Mouse (Mus musculus): ENCODE measurements around the gene Ppp1r17. TPM values are rescaled to one million over a fixed set of nuclear protein-coding genes. Genes with fewer than 3 reads are reported as not detected.

Ppp1r17 gene
- total and polyA plus RNA-seq, 3 experiments, result 0.35 to 3.3 (median 2.9) TPM

Other genes starting within 250 kb of the Ppp1r17 start
- under 1 TPM in 1 of 2 experiments, not detected in 1; 0.17 TPM for gene Itprid1, start 180.6 kb upstream of the Ppp1r17 start, total RNA-seq (2021)
- 0.03 TPM in 1 of 2 replicates, not detected in the other for gene Itprid1, start 180.6 kb upstream of the Ppp1r17 start, polyA plus RNA-seq (2012; rRNA removed)

Data from adrenal gland, adult 2 months (tissue).